14 mouse cellular contexts compared by ENCODE assay signal in the genomic region with DNA sequence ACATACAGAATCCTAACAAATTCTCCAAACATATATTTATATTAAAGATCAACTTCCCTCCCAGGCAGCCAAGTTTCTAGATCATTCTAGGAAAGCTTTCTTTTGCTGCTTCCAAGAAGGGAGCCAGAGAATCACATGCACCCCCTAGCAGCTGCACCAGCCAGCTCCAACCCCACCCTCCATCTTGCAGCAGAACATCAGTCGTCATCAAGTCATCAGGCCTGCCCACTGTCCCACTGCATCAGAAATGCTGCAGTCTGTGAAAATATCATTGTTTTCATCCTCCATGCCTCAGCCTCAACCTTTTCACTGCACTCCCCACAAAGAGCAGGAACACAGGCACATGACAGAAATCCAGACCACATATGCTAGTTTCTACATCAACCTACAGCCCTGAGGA.
DNase-seq lines count a peak whose midpoint lies in the region; ATAC-seq and TF ChIP-seq lines count a peak whose summit lies in the region.
"Had no signal": no experiment of that assay in that cellular context is flagged by ENCODE, and none has a peak within 500 bp of the region (broad histone marks: within the 10 kb centered on the region; RNA-seq: fewer than 3 reads in every experiment).

No protein-coding gene starts in this region.

- 34% methylated on average over 1 of the region's 1 CpGs for WGBS in forebrain, embryonic 14.5 days
- WGBS in midbrain, embryonic 10.5 days = 52% methylated on average over 1 of the region's 1 CpGs
- 40% methylated on average over 1 of the region's 1 CpGs for WGBS in olfactory bulb, adult 2 months
- WGBS in lung, adult 2 months = 74% methylated on average over 1 of the region's 1 CpGs

- no peak for TF ChIP-seq POLR2A in olfactory bulb, adult 2 months (IDR thresholded peaks at IDR 0.05; ENCODE audit: insufficient read depth, low read depth, low read length)
- TF ChIP-seq POLR2A in lung, adult 2 months (IDR thresholded peaks at IDR 0.05; ENCODE audit: borderline replicate concordance, extremely low read depth, low read depth, low read length) = no peak

- H3K9ac ChIP-seq in forebrain, embryonic 14.5 days (ENCODE audit: low read length) = peak overlapping the region; percentile 55
- H3K9ac ChIP-seq: lung, embryonic 15.5 days had no signal

- DNase-seq in layer of hippocampus, adult 2 months (ENCODE audit: low spot score in 2 of 2) = no peak
- no peak for DNase-seq in layer of hippocampus, adult 9-10 months (ENCODE audit: low spot score)
- no peak for DNase-seq in forebrain, embryonic 14.5 days (ENCODE audit: low spot score)
- DNase-seq in midbrain, embryonic 10.5 days (ENCODE audit: low spot score) = no peak
- no peak for DNase-seq in lung, adult 2 months
- no peak for DNase-seq in yolk sac, embryonic 10.5 days (ENCODE audit: low spot score)
- DNase-seq in urinary bladder, postnatal 10 days (ENCODE audit: low spot score) = no peak
- DNase-seq: adrenal gland, adult 2 months; thymus, postnatal 36 days had no signal

- TF ChIP-seq CTCF in layer of hippocampus, adult 2 months (conservative IDR thresholded peaks at IDR 0.05) = no peak
- no peak for TF ChIP-seq CTCF in olfactory bulb, adult 2 months (IDR thresholded peaks at IDR 0.05; ENCODE audit: insufficient read depth, low read depth, low read length)
- no peak for TF ChIP-seq CTCF in lung, adult 2 months (IDR thresholded peaks at IDR 0.05; ENCODE audit: insufficient read depth, low read length)

- no peak for ATAC-seq in forebrain, embryonic 14.5 days
- ATAC-seq: inflammation-experienced regulatory T-cells, adult 6 months had no signal

- no peaks in the 10 kb centered on the region for H3K27me3 ChIP-seq in forebrain, embryonic 14.5 days (replicated peaks; ENCODE audit: control insufficient read depth, insufficient read depth, low read length)
- peaks cover 99% of the 10 kb centered on the region for H3K27me3 ChIP-seq in midbrain, embryonic 10.5 days (ENCODE audit: low read depth, poor library complexity, severe bottlenecking)

- peak overlapping the region; percentile 50 for H3K4me2 ChIP-seq in forebrain, embryonic 14.5 days (ENCODE audit: low read length)
- H3K4me2 ChIP-seq: lung, embryonic 15.5 days had no signal

- peaks cover 13% of the 10 kb centered on the region; the same call in 1 of the 2 replicates for H3K36me3 ChIP-seq in forebrain, embryonic 14.5 days (ENCODE audit: control insufficient read depth, insufficient read depth, low read length)
- peaks cover 26% of the 10 kb centered on the region for H3K36me3 ChIP-seq in midbrain, embryonic 10.5 days
- H3K36me3 ChIP-seq: heart, embryonic 10.5 days; lung, embryonic 15.5 days had no signal

- no peaks in the 10 kb centered on the region; the same call in 1 of the 2 replicates for H3K4me1 ChIP-seq in forebrain, embryonic 14.5 days (ENCODE audit: control insufficient read depth, insufficient read depth, low read length)
- H3K4me1 ChIP-seq in midbrain, embryonic 10.5 days = peaks cover 24% of the 10 kb centered on the region
- peaks cover 3% of the 10 kb centered on the region; the same call in 1 of the 2 replicates for H3K4me1 ChIP-seq in olfactory bulb, adult 2 months (ENCODE audit: control insufficient read depth, insufficient read depth, low read length)
- H3K4me1 ChIP-seq in lung, adult 2 months (ENCODE audit: control insufficient read depth, insufficient read depth, low read length) = no peaks in the 10 kb centered on the region
- H3K4me1 ChIP-seq: heart, embryonic 10.5 days; lung, embryonic 15.5 days had no signal

- H3K9me3 ChIP-seq in forebrain, embryonic 14.5 days (replicated peaks; ENCODE audit: control insufficient read depth, low read length) = no peaks in the 10 kb centered on the region
- no peaks in the 10 kb centered on the region for H3K9me3 ChIP-seq in midbrain, embryonic 10.5 days (replicated peaks)
- H3K9me3 ChIP-seq: heart, embryonic 10.5 days; lung, embryonic 15.5 days had no signal

- H3K4me3 ChIP-seq in layer of hippocampus, adult 2 months = peak overlapping the region; percentile 60
- peak overlapping the region; percentile 35 for H3K4me3 ChIP-seq in forebrain, embryonic 14.5 days (ENCODE audit: low read depth, low read length)
- H3K4me3 ChIP-seq in midbrain, embryonic 10.5 days = peak overlapping the region; percentile 53
- H3K4me3 ChIP-seq in olfactory bulb, adult 2 months (ENCODE audit: insufficient read depth, low read depth, low read length) = peak overlapping the region; percentile 50
- H3K4me3 ChIP-seq in lung, adult 2 months (replicated peaks; ENCODE audit: extremely low read depth, low read depth, low read length) = no peak overlapping the region
- H3K4me3 ChIP-seq: heart, embryonic 10.5 days; lung, embryonic 15.5 days had no signal

- peak overlapping the region; percentile 96 for H3K27ac ChIP-seq in layer of hippocampus, adult 2 months
- H3K27ac ChIP-seq in forebrain, embryonic 14.5 days (ENCODE audit: low read depth, low read length) = peak overlapping the region; percentile 83; the same call in 1 of the 2 replicates
- peak overlapping the region; percentile 87 for H3K27ac ChIP-seq in midbrain, embryonic 10.5 days (replicated peaks)
- no peak overlapping the region; the same call in 1 of the 2 replicates for H3K27ac ChIP-seq in olfactory bulb, adult 2 months (ENCODE audit: insufficient read depth, low read depth, low read length)
- H3K27ac ChIP-seq: heart, embryonic 10.5 days; kidney, postnatal 0 days; lung, embryonic 15.5 days had no signal
